Mouse (Mus musculus) midbrain, embryonic 15.5 days (tissue): ENCODE results near the gene Nadk. TPM values are rescaled to one million over a fixed set of nuclear protein-coding genes. Genes with fewer than 3 reads are reported as not detected.

Source experiments
- ATAC-seq: fragments of 200-750 bp; cut with Nextera tagmentation; replicated peaks from 2 replicates; pipeline ENCODE4 v1.8.0; 2017; ENCODE audit warnings: moderate TSS enrichment
- H3K27ac ChIP-seq: fragments of 300-500 bp; sonication (generic); 2 replicates; pipeline ENCODE4 v1.5.1; 2015; ENCODE audit warnings: mild to moderate bottlenecking, inconsistent platforms
- H3K27me3 ChIP-seq: fragments of 300-500 bp; sonication (generic); replicated peaks from 2 replicates; pipeline ENCODE4 v1.6.1; 2015; ENCODE audit warnings: inconsistent platforms
- H3K36me3 ChIP-seq: fragments of 300-500 bp; sonication (generic); replicated peaks from 2 replicates; pipeline ENCODE4 v1.6.1; 2015; ENCODE audit warnings: inconsistent platforms
- H3K4me1 ChIP-seq: fragments of 300-500 bp; sonication (generic); 2 replicates; pipeline ENCODE4 v1.6.1; 2015; ENCODE audit warnings: inconsistent platforms
- H3K4me2 ChIP-seq: fragments of 300-500 bp; sonication (generic); 2 replicates; pipeline ENCODE4 v1.6.1; 2015; ENCODE audit warnings: inconsistent platforms, mild to moderate bottlenecking, moderate library complexity
- H3K4me3 ChIP-seq: fragments of 300-500 bp; sonication (generic); 2 replicates; pipeline ENCODE4 v1.5.1; 2015; ENCODE audit warnings: mild to moderate bottlenecking, inconsistent platforms
- H3K9ac ChIP-seq: fragments of 300-500 bp; sonication (generic); 2 replicates; pipeline ENCODE4 v1.6.1; 2015; ENCODE audit warnings: mild to moderate bottlenecking, inconsistent platforms
- H3K9me3 ChIP-seq: fragments of 300-500 bp; sonication (generic); 2 replicates; pipeline ENCODE4 v1.6.1; 2016; ENCODE audit warnings: inconsistent platforms
- WGBS: fragments of 180-500 bp; shearing (Covaris S2); methylation state at CpG from one replicate; pipeline ENCODE4 v1.1.7; 2015; ENCODE audit warnings: mixed read lengths; 5-methylcytosine and 5-hydroxymethylcytosine counted together
- polyA plus RNA-seq: library from polyadenylated mRNA; unstranded; fragments of >200 nt; fragmentation: Nextera tagmentation; extraction: Ambion mirVana; gene quantifications from 2 replicates; pipeline ENCODE4 v1.2.1, GENCODE M21; 2015

The Nadk gene
- polyA plus RNA-seq, 1 experiment from 2014 or later, result 82.9 TPM

DNA sequence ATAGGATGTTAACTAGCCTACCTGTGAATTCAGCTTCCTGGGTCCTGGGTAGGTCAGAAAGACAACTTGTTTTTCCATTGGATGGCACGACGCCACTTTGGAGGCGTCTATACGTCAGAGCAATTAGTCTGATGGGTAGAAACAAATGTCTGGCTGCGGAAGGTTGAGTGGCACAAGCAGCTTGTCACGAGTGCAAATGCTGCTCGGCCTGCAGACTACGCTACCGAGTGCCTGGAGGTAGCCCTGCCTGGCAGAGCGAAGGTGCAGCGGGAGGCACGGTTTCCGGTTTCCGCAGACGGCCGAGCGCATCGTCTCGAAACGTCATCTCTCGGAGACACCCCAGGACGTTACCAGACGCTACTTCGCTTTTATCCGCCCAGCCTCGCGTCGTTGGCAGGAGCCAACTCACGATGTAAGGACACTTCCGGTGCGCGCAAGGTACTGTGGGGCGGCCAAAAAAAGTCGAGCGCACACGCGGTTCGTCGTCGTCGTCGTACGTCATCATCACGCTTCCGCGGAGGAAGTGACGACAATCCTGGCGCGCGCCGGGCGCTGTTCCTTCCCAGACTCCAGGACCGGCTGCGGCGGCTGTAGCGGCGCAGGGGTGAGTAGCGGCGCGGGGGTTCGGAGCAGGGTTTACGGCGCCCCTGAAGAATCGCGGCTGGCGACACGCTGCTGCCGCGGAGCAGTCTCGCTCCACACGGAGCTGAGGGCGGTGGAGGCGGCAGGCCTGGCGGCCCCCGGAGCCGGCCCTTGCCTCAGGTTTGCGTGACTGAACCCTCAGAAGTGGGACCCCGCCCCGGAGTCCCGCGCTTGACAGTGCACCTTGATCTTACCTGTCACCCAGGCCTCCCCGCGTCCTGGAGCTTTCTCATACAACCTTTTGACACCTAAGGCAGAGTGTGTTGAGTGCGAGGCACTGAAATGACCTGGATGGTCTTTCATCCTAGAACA is 62.4 kb downstream of the Nadk start, which contains the start of gene Cdk11b:
Gene Cdk11b (plus strand): TSS at position 517 of the 954 bp plus-strand sequence.
- peak within 1 kb of the TSS; percentile 88 for H3K27ac ChIP-seq
- H3K4me3 ChIP-seq, result peak within 1 kb of the TSS; percentile 93
- H3K4me2 ChIP-seq, result peak within 1 kb of the TSS; percentile 60
- peaks cover 25% of the 10 kb centered on the region for H3K36me3 ChIP-seq
- under 1% methylated on average over 84 of the region's 84 CpGs for WGBS
- H3K9me3 ChIP-seq, result no peaks in the 10 kb centered on the region
- H3K27me3 ChIP-seq, result no peaks in the 10 kb centered on the region
- peaks cover 13% of the 10 kb centered on the region for H3K4me1 ChIP-seq
- peak; percentile 100 for ATAC-seq
- peak within 1 kb of the TSS; percentile 74 for H3K9ac ChIP-seq

DNA sequence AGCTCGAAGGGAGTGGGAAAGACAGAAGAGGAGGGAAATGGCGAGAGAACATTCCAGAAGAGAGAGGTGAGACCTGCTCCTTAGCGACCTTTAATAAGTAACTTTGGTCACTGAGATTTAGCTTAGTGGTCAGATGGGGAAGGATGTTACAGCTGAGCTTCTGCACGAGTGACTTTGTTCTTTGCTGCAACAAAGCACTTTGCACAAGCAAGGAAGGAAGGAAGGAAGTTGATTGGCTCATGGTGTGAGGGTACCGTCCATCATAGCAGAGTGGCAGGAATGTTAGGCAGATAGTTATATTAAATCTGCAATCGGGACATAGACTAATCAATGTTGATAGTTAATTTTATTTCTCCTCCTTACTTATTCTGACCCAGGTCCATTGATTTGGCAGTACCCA is 68.1 kb downstream of the Nadk start:
- Histone ChIP-seq H3K27me3 (no peaks in the 10 kb centered on the region), H3K4me1 (peaks cover 4% of the 10 kb centered on the region), H3K9me3 (no peaks in the 10 kb centered on the region), H3K27ac (no peak overlapping the region), H3K9ac (no peak overlapping the region), H3K4me2 (no peak overlapping the region), H3K36me3 (peaks cover 56% of the 10 kb centered on the region), H3K4me3 (no peak overlapping the region)
- 91% methylated on average over 6 of the region's 6 CpGs for WGBS
- ATAC-seq, result no peak

DNA sequence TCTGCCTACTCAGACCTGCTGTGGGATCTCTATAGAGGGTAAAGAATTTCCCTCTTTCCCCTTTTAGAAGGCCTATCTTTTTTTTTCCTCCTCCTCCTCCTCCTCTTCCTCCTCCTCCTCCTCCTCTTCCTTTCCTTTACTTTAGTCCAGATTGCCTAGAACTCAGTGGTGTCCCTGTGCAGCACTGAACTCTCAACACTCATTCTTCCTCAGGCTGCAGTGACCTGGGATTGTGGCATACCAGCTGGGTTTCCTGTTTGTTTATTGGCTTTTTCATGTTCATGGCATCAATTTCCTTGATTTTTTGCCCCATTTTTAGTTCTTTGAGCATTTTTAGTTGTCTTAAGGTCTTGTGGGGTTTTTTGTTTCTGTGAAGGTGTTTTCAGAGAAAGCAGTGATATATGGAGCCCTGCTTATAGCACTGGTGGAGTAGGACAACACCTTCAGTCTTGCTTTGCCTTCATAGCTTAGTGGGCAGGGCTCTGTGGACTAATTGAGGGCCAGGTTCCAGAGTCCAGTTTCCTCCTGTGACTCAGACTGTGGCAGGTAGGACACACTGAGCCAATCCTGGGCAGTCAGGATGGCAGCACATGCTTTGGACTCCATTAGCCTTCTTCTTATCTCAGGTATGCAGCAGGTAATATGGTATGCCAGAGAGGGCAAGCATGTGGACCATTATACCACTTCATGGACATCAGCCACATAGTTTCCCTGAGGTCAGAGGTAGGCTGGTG is 73.8 kb downstream of the Nadk start:
- H3K4me3 ChIP-seq, result no peak overlapping the region
- H3K36me3 ChIP-seq, result peaks cover 74% of the 10 kb centered on the region
- H3K9me3 ChIP-seq, result no peaks in the 10 kb centered on the region
- no peak overlapping the region for H3K4me2 ChIP-seq
- no peaks in the 10 kb centered on the region for H3K27me3 ChIP-seq
- no peak overlapping the region for H3K9ac ChIP-seq
- no peak overlapping the region for H3K27ac ChIP-seq
- no peaks in the 10 kb centered on the region for H3K4me1 ChIP-seq
- ATAC-seq, result no peak

Other genes starting within 250 kb of the Nadk start
- gene Prkcz, start 201.0 kb upstream of the Nadk start, polyA plus RNA-seq, result 86.9 and 95.6 TPM in 2 replicates
- 0.19 and 0.20 TPM in 2 replicates for gene Gabrd, start 164.3 kb upstream of the Nadk start, polyA plus RNA-seq
- 4.5 and 5.3 TPM in 2 replicates for gene Cfap74, start 153.2 kb upstream of the Nadk start, polyA plus RNA-seq
- 0.44 TPM in 1 of 2 replicates, not detected in the other for gene Tmem52, start 93.3 kb upstream of the Nadk start, polyA plus RNA-seq
- 1,179 and 1,183 TPM in 2 replicates for gene Gnb1, start 71.0 kb upstream of the Nadk start, polyA plus RNA-seq
- 15.3 and 17.5 TPM in 2 replicates for gene Slc35e2, start 39.0 kb downstream of the Nadk start, polyA plus RNA-seq
- gene Cdk11b, start 62.5 kb downstream of the Nadk start, polyA plus RNA-seq, result 54.6 and 56.2 TPM in 2 replicates
- not detected in 2 replicates for gene Gm10563, start 83.0 kb downstream of the Nadk start, polyA plus RNA-seq
- gene Mmp23, start 91.0 kb downstream of the Nadk start, polyA plus RNA-seq, result 3.8 and 5.5 TPM in 2 replicates
- gene Mib2, start 106.8 kb downstream of the Nadk start, polyA plus RNA-seq, result 61.0 and 62.1 TPM in 2 replicates
- gene Fndc10, start 132.0 kb downstream of the Nadk start, polyA plus RNA-seq, result 15.7 and 17.1 TPM in 2 replicates
- 151 and 155 TPM in 2 replicates for gene Ssu72, start 142.4 kb downstream of the Nadk start, polyA plus RNA-seq
- gene Tmem240, start 172.4 kb downstream of the Nadk start, polyA plus RNA-seq, result 24.8 and 24.9 TPM in 2 replicates
- 93.4 and 99.2 TPM in 2 replicates for gene Atad3a, start 198.7 kb downstream of the Nadk start, polyA plus RNA-seq
- 31.5 and 33.5 TPM in 2 replicates for gene Vwa1, start 212.3 kb downstream of the Nadk start, polyA plus RNA-seq
- 0.93 and 1.2 TPM in 2 replicates for gene Tmem88b, start 223.5 kb downstream of the Nadk start, polyA plus RNA-seq
- not detected in 2 replicates for gene Ankrd65, start 228.1 kb downstream of the Nadk start, polyA plus RNA-seq
- gene Mrpl20, start 240.5 kb downstream of the Nadk start, polyA plus RNA-seq, result 242 and 244 TPM in 2 replicates